Mouse (Mus musculus) T-helper 1 cell (primary cell): ENCODE data around the gene Gm14434.
"Not testable (repeated sequence)": the region's sequence is repeated elsewhere in the genome, so short reads cannot be mapped to it uniquely, and the experiment has no call there.

Experiments
- in situ Hi-C: fragments of 300-600 bp; cut with MboI, MseI; formaldehyde crosslinking; loops from one replicate; pipeline ENCODE4 v1.15.1; 2025; ENCODE audit warnings: high pct_unique_total_duplicates

Gene Gm14434

GRCm38 (mm10) chr2:176486683-176487082 is at the start of gene Gm14434:
Gene Gm14434 (minus strand): TSS chr2:176486783.
- in situ Hi-C loops, result loop anchor here (25.0 kb wide), 1 partner anchor 726 kb away; the partner anchor contains the start of gene Gm14410

GRCm38 (mm10) chr2:176520756-176521155 is 34.2 kb upstream of the Gm14434 start, which contains the start of gene Zfp967:
Gene Zfp967 (plus strand): TSS chr2:176521056.
- in situ Hi-C loops, result not testable (repeated sequence)

DNA sequence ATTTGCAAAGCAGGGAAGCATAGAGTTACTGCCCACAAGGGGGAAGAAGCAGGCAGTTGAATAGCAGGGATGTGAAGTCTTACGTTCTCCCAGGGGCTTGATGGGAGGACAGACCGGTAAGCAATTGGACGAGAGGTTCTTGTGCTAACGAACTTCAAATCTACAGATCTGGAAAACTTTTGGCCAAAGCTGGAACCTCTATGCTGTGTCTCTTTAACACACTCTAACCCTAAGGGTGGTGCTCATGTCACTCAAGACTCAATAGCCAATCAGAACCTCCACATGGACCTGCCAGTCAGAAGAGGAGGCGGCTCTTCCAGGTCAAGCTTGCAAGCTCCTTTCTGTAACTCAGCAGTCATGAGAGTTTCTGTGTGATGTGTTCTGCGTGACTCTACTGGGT is 63.3 kb downstream of the Gm14434 start, which contains the start of gene Gm14435:
TSS of gene Gm14435 (plus strand) at position 301 of the 400 bp plus-strand sequence.
- in situ Hi-C loops, result not testable (repeated sequence)
